Comparison of ENCODE assay signal across 19 mouse cellular contexts in the genomic region with DNA sequence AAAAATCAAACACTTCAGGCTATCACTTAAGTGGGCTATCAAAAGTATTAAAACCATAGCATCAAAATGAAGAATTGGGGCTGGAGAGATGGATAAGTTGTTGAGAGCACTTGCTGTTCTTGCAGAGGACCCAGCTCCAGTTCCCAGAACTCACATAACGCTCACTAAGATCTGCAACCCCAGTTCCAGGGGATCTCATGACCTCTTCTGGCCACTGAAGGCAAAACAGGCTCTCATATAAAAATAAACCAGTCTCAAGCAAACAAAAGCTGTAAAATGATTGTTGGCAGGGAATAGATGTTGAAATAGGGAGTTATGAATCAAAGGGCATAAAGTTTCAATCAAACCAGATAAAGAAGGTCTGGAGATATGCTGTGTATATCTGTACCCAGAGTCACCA.
"Had no signal": no experiment of that assay in that cellular context is flagged by ENCODE, and none has a peak within 500 bp of the region (broad histone marks: within the 10 kb centered on the region; RNA-seq: fewer than 3 reads in every experiment).

No protein-coding gene starts in this region.

- H3K4me1 ChIP-seq: limb, embryonic 13.5 days; liver, embryonic 15.5 days; midbrain, embryonic 12.5 days; neural tube, embryonic 13.5 days had no signal

- H3K4me3 ChIP-seq: limb, embryonic 10.5 days; limb, embryonic 13.5 days; liver, embryonic 15.5 days; midbrain, embryonic 12.5 days; myocyte; neural tube, embryonic 13.5 days had no signal

- H3K9ac ChIP-seq: limb, embryonic 13.5 days; liver, embryonic 15.5 days; midbrain, embryonic 12.5 days; neural tube, embryonic 13.5 days had no signal

- H3K27me3 ChIP-seq: limb, embryonic 13.5 days; liver, embryonic 15.5 days; midbrain, embryonic 12.5 days; neural tube, embryonic 13.5 days had no signal

- H3K4me2 ChIP-seq: limb, embryonic 13.5 days; liver, embryonic 15.5 days; midbrain, embryonic 12.5 days; neural tube, embryonic 13.5 days had no signal

- ATAC-seq: intestine, postnatal 0 days; midbrain, embryonic 16.5 days had no signal

- H3K9me3 ChIP-seq: limb, embryonic 10.5 days; limb, embryonic 13.5 days; liver, embryonic 15.5 days; midbrain, embryonic 12.5 days; neural tube, embryonic 13.5 days had no signal

- H3K36me3 ChIP-seq: limb, embryonic 10.5 days; limb, embryonic 13.5 days; liver, embryonic 15.5 days; midbrain, embryonic 12.5 days; neural tube, embryonic 13.5 days had no signal

- DNase-seq: kidney, adult 2 months; kidney, postnatal 25 days; liver; lung, adult 2 months; lung, postnatal 14 days; lung, postnatal 4 days; retina, postnatal 1 day; thymus, adult 2 months; thymus, postnatal 14 days; thymus, postnatal 4 days had no signal

- H3K27ac ChIP-seq: kidney, postnatal 0 days; limb, embryonic 10.5 days; limb, embryonic 13.5 days; liver, embryonic 15.5 days; midbrain, embryonic 12.5 days; neural tube, embryonic 13.5 days had no signal
